Mouse (Mus musculus): ENCODE measurements around the gene Prrt4.

- TF ChIP-seq CTCF (IDR thresholded peaks at IDR 0.05; ENCODE audit: low read depth) (no peak), EP300 (IDR thresholded peaks at IDR 0.05; ENCODE audit: low read depth) (no peak)
These were observed 34.4 kb downstream of the Prrt4 start for GRCm38 (mm10) chr6:29144971-29145370.

Data from liver, postnatal 0 days (tissue).